ENCODE assay signal across 9 mouse cellular contexts in the genomic region with DNA sequence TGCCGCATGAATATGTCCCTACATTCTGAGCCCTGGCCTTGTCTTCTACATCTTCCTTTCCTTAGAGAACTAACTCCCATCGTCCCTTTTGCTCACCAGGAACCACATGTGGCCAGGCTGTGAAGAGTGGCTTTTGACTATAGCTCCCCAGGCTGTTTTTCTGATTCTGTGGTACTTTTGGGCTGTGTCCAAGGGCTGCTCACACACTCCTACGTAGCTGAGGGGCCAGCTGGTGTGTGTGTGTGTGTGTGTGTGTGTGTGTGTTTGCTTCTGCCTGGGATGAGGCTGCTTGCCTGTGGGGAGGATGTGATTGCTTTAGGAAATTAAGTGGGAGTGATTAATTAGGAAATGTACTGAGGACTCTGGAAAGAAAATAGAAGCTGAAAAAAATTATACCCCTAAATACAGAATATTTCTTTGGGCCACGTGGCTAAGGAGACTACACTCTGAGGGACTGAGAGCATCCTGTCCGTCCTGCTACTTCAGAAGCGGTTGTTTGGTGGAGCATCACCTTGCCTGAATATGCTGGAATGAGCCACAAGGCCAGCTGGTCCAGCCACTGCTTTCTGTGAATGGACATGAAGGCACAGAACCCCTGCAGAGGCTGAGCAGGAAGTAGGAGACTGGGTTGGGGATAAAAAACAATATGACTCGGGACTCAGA. TPM values are rescaled to one million over a fixed set of nuclear protein-coding genes. Genes with fewer than 3 reads are reported as not detected.
DNase-seq lines count a peak whose midpoint lies in the region; ATAC-seq lines count a peak whose summit lies in the region.
"Had no signal": no experiment of that assay in that cellular context is flagged by ENCODE, and none has a peak within 500 bp of the region (broad histone marks: within the 10 kb centered on the region; RNA-seq: fewer than 3 reads in every experiment).

No protein-coding gene starts in this region.

- no peak overlapping the region for H3K4me3 ChIP-seq in embryonic facial prominence, embryonic 12.5 days
- H3K4me3 ChIP-seq in embryonic facial prominence, embryonic 10.5 days = no peak overlapping the region
- H3K4me3 ChIP-seq in neural tube, embryonic 12.5 days = no peak overlapping the region
- no peak overlapping the region for H3K4me3 ChIP-seq in neural tube, embryonic 15.5 days (replicated peaks)
- no peak overlapping the region for H3K4me3 ChIP-seq in stomach, embryonic 16.5 days (replicated peaks; ENCODE audit: low read length)
- H3K4me3 ChIP-seq in midbrain, embryonic 16.5 days (ENCODE audit: low read depth, low read length) = no peak overlapping the region

- no peak for DNase-seq in embryonic facial prominence, embryonic 10.5 days (ENCODE audit: low spot score)
- peak; percentile 49 for DNase-seq in left cerebral cortex, adult 11 months (ENCODE audit: low spot score)

- H3K27me3 ChIP-seq in embryonic facial prominence, embryonic 12.5 days = no peaks in the 10 kb centered on the region
- no peaks in the 10 kb centered on the region for H3K27me3 ChIP-seq in embryonic facial prominence, embryonic 10.5 days (replicated peaks; ENCODE audit: low read depth, poor library complexity, severe bottlenecking)
- 0 out of 2 replicates have a peak, but pooled peaks cover 3% of the 10 kb centered on the region for H3K27me3 ChIP-seq in neural tube, embryonic 12.5 days (replicated peaks)
- H3K27me3 ChIP-seq in neural tube, embryonic 15.5 days (replicated peaks) = peaks cover 10% of the 10 kb centered on the region; the same call in 1 of the 2 replicates
- no peaks in the 10 kb centered on the region for H3K27me3 ChIP-seq in stomach, embryonic 16.5 days (ENCODE audit: control insufficient read depth, insufficient read depth, low read length)
- no peaks in the 10 kb centered on the region for H3K27me3 ChIP-seq in midbrain, embryonic 16.5 days (ENCODE audit: control insufficient read depth, insufficient read depth, low read depth, low read length)

- H3K4me1 ChIP-seq in embryonic facial prominence, embryonic 12.5 days = peaks cover 9% of the 10 kb centered on the region; the same call in 1 of the 2 replicates
- peaks cover 5% of the 10 kb centered on the region; the same call in 1 of the 2 replicates for H3K4me1 ChIP-seq in embryonic facial prominence, embryonic 10.5 days
- 0 out of 2 replicates have a peak, but pooled peaks cover 5% of the 10 kb centered on the region for H3K4me1 ChIP-seq in neural tube, embryonic 12.5 days
- peaks cover 12% of the 10 kb centered on the region for H3K4me1 ChIP-seq in neural tube, embryonic 15.5 days
- H3K4me1 ChIP-seq in stomach, embryonic 16.5 days (ENCODE audit: control insufficient read depth, insufficient read depth, low read length) = 0 out of 2 replicates have a peak, but pooled peaks cover 6% of the 10 kb centered on the region
- peaks cover 2% of the 10 kb centered on the region; the same call in 1 of the 2 replicates for H3K4me1 ChIP-seq in midbrain, embryonic 16.5 days (ENCODE audit: control insufficient read depth, insufficient read depth, low read length)

- 68% methylated on average over 7 of the region's 7 CpGs for WGBS in embryonic facial prominence, embryonic 12.5 days
- 75% methylated on average over 7 of the region's 7 CpGs for WGBS in embryonic facial prominence, embryonic 10.5 days
- WGBS in neural tube, embryonic 12.5 days = 67% methylated on average over 7 of the region's 7 CpGs
- WGBS in neural tube, embryonic 15.5 days = 44% methylated on average over 7 of the region's 7 CpGs
- WGBS in stomach, embryonic 16.5 days = 58% methylated on average over 7 of the region's 7 CpGs
- 71% methylated on average over 7 of the region's 7 CpGs for WGBS in midbrain, embryonic 16.5 days

- H3K9ac ChIP-seq in embryonic facial prominence, embryonic 12.5 days = no peak overlapping the region
- H3K9ac ChIP-seq in neural tube, embryonic 12.5 days = no peak overlapping the region
- no peak overlapping the region for H3K9ac ChIP-seq in neural tube, embryonic 15.5 days (replicated peaks)
- no peak overlapping the region for H3K9ac ChIP-seq in stomach, embryonic 16.5 days (ENCODE audit: low read length)
- no peak overlapping the region for H3K9ac ChIP-seq in midbrain, embryonic 16.5 days (ENCODE audit: low read depth, low read length)

- no peaks in the 10 kb centered on the region for H3K9me3 ChIP-seq in embryonic facial prominence, embryonic 12.5 days
- H3K9me3 ChIP-seq in embryonic facial prominence, embryonic 10.5 days = no peaks in the 10 kb centered on the region
- no peaks in the 10 kb centered on the region for H3K9me3 ChIP-seq in neural tube, embryonic 12.5 days
- no peaks in the 10 kb centered on the region for H3K9me3 ChIP-seq in neural tube, embryonic 15.5 days (replicated peaks)
- H3K9me3 ChIP-seq in stomach, embryonic 16.5 days (replicated peaks; ENCODE audit: control insufficient read depth, low read length) = no peaks in the 10 kb centered on the region
- no peaks in the 10 kb centered on the region for H3K9me3 ChIP-seq in midbrain, embryonic 16.5 days (replicated peaks; ENCODE audit: control insufficient read depth, low read length, poor library complexity, severe bottlenecking)

- H3K4me2 ChIP-seq in embryonic facial prominence, embryonic 12.5 days (replicated peaks) = no peak overlapping the region
- no peak overlapping the region for H3K4me2 ChIP-seq in neural tube, embryonic 12.5 days (replicated peaks)
- no peak overlapping the region for H3K4me2 ChIP-seq in neural tube, embryonic 15.5 days
- H3K4me2 ChIP-seq in stomach, embryonic 16.5 days (ENCODE audit: low read depth, low read length) = no peak overlapping the region
- H3K4me2 ChIP-seq in midbrain, embryonic 16.5 days (ENCODE audit: low read length) = no peak overlapping the region

- ATAC-seq in embryonic facial prominence, embryonic 12.5 days (ENCODE audit: insufficient number of reproducible peaks, insufficient read depth, low FRiP score, low TSS enrichment) = peak; percentile 69; the same call in 1 of the 2 replicates
- 0 out of 2 replicates have a peak, but pooled peaks have one; percentile 37 for ATAC-seq in neural tube, embryonic 12.5 days (ENCODE audit: low FRiP score, low read depth)
- ATAC-seq in neural tube, embryonic 15.5 days (ENCODE audit: low FRiP score) = no peak
- peak; percentile 53; the same call in 1 of the 2 replicates for ATAC-seq in stomach, embryonic 16.5 days (ENCODE audit: insufficient read depth, low FRiP score)
- ATAC-seq in megakaryocyte-erythroid progenitor cell, adult 5-6 weeks (replicated peaks; ENCODE audit: low FRiP score, low TSS enrichment, poor library complexity, severe bottlenecking) = no peak
- no peak for ATAC-seq in midbrain, embryonic 16.5 days

- H3K27ac ChIP-seq in embryonic facial prominence, embryonic 12.5 days = no peak overlapping the region
- H3K27ac ChIP-seq in embryonic facial prominence, embryonic 10.5 days (replicated peaks) = no peak overlapping the region
- no peak overlapping the region for H3K27ac ChIP-seq in neural tube, embryonic 12.5 days
- no peak overlapping the region for H3K27ac ChIP-seq in neural tube, embryonic 15.5 days (replicated peaks)
- H3K27ac ChIP-seq in stomach, embryonic 16.5 days (ENCODE audit: low read length) = no peak overlapping the region
- no peak overlapping the region for H3K27ac ChIP-seq in midbrain, embryonic 16.5 days (ENCODE audit: low read length)

- no peaks in the 10 kb centered on the region for H3K36me3 ChIP-seq in embryonic facial prominence, embryonic 12.5 days
- no peaks in the 10 kb centered on the region for H3K36me3 ChIP-seq in embryonic facial prominence, embryonic 10.5 days (replicated peaks)
- no peaks in the 10 kb centered on the region for H3K36me3 ChIP-seq in neural tube, embryonic 12.5 days
- H3K36me3 ChIP-seq in neural tube, embryonic 15.5 days = no peaks in the 10 kb centered on the region
- H3K36me3 ChIP-seq in stomach, embryonic 16.5 days (ENCODE audit: control insufficient read depth, insufficient read depth, low read length) = no peaks in the 10 kb centered on the region
- H3K36me3 ChIP-seq in midbrain, embryonic 16.5 days (ENCODE audit: control insufficient read depth, insufficient read depth, low read length) = no peaks in the 10 kb centered on the region

RNA-seq across cellular contexts. Expression of gene Slit3, which starts 21.8 kb away (rescaled TPM):
- 33.5 and 34.2 TPM in 2 replicates for polyA plus RNA-seq in embryonic facial prominence, embryonic 12.5 days (2016; fragmentation: Nextera tagmentation; extraction: Ambion mirVana)
- polyA plus RNA-seq in embryonic facial prominence, embryonic 10.5 days (2016; fragmentation: Nextera tagmentation; extraction: Ambion mirVana) = 12.6 and 23.6 TPM in 2 replicates
- polyA plus RNA-seq in neural tube, embryonic 12.5 days (2016; fragmentation: Nextera tagmentation; extraction: Ambion mirVana) = 65.0 and 74.7 TPM in 2 replicates
- polyA plus RNA-seq in neural tube, embryonic 15.5 days (2015; fragmentation: Nextera tagmentation; extraction: Ambion mirVana) = 20.6 and 26.2 TPM in 2 replicates
- polyA plus RNA-seq in stomach, embryonic 16.5 days (2015; fragmentation: Nextera tagmentation; extraction: Ambion mirVana) = 8.2 and 9.4 TPM in 2 replicates
- total RNA-seq in megakaryocyte-erythroid progenitor cell, adult 5-6 weeks (2014; fragmentation: Nextera tagmentation) = not detected in 2 replicates
- not detected in 2 replicates for total RNA-seq in megakaryocyte-erythroid progenitor cell, adult 5-6 weeks (2017)
- 4.5 and 5.0 TPM in 2 replicates for polyA plus RNA-seq in midbrain, embryonic 16.5 days (2015; fragmentation: Nextera tagmentation; extraction: Ambion mirVana)
- total RNA-seq: neutrophil, adult 5-6 weeks had no signal

Comparison
In these comparisons a context has a peak if more than half of its experiments do, and no peak if none do; other contexts are left out.
1. ATAC-seq: peak in embryonic facial prominence, embryonic 12.5 days (single experiment), neural tube, embryonic 12.5 days (single experiment) and stomach, embryonic 16.5 days (single experiment); none in neural tube, embryonic 15.5 days (single experiment), megakaryocyte-erythroid progenitor cell, adult 5-6 weeks (single experiment) and midbrain, embryonic 16.5 days (single experiment).